Mouse (Mus musculus) cerebellum, adult 2 months (tissue): Measurements from ENCODE around the gene Rgr. TPM values are rescaled to one million over a fixed set of nuclear protein-coding genes. Genes with fewer than 3 reads are reported as not detected.

Experiments used
- DNase-seq, 2 experiments: peaks; one replicate each; pipeline ENCODE4 v3.0.0; 2021
- H3K27ac ChIP-seq: fragments of 200-500 bp; 2 replicates; pipeline ENCODE4 v1.5.1; 2012; ENCODE audit warnings: low read length, control low read depth, inconsistent platforms; ENCODE audit not compliant: insufficient read depth
- H3K27me3 ChIP-seq: fragments of 200-500 bp; 2 replicates; pipeline ENCODE4 v1.6.1; 2012; ENCODE audit warnings: inconsistent platforms, mild to moderate bottlenecking, low read length, moderate library complexity; ENCODE audit not compliant: control insufficient read depth, insufficient read depth
- H3K4me1 ChIP-seq: fragments of 200-500 bp; 2 replicates; pipeline ENCODE4 v1.6.1; 2011; ENCODE audit warnings: low read length; ENCODE audit not compliant: control insufficient read depth, insufficient read depth
- H3K4me3 ChIP-seq: fragments of 200-500 bp; replicated peaks from 2 replicates; pipeline ENCODE3; 2011; ENCODE audit warnings: mild to moderate bottlenecking, low read depth, low read length, control low read depth; ENCODE audit not compliant: insufficient read depth
- CTCF ChIP-seq: fragments of 200-500 bp; IDR thresholded peaks from 2 replicates; pipeline ENCODE4 v1.5.1; 2011; ENCODE audit warnings: low read depth, mild to moderate bottlenecking, control low read depth, low read length, moderate library complexity, borderline replicate concordance; ENCODE audit not compliant: insufficient read depth
- POLR2A ChIP-seq: fragments of 200-500 bp; IDR thresholded peaks from 2 replicates; pipeline ENCODE4 v1.6.1; 2011; ENCODE audit warnings: low read length, control low read depth, borderline replicate concordance; ENCODE audit not compliant: insufficient read depth
- WGBS: fragments of 180-500 bp; shearing (Covaris S2); methylation state at CpG from one replicate; pipeline ENCODE4 v1.1.7; 2018; 5-methylcytosine and 5-hydroxymethylcytosine counted together
- polyA plus RNA-seq: library from polyadenylated mRNA; depleted of rRNA; stranded (reverse); fragments of >200 nt; gene quantifications from 2 replicates; pipeline ENCODE4 v1.2.3, GENCODE M21; 2012

Gene Rgr
- polyA plus RNA-seq, 1 experiment: not detected

DNA sequence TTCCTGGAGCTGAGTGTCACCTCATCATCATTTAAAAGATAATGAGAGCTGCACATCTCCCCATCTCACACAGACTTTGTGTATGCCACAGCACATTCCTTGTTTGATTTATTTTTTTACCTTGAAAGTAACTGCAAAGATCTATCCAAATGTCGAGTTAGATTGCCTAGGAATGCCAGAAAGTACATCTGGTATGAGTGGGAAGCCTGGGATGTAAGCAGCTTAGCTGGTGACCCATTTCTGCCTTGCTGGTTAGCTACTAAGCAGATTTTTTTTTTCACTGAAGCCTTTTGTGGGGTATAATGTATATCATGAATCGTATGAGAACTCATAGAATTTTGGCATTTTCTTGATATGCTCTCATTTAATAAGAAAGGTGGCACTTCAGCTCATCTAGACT is 17.9 kb upstream of the Rgr start:
- TF ChIP-seq CTCF (no peak), POLR2A (no peak)
- H3K4me3 ChIP-seq: no peak overlapping the region
- DNase-seq: no peak
- no peak overlapping the region for H3K27ac ChIP-seq
- no peaks in the 10 kb centered on the region; the same call in 1 of the 2 replicates for H3K27me3 ChIP-seq
- no peaks in the 10 kb centered on the region for H3K4me1 ChIP-seq
- WGBS: 53% methylated on average over 2 of the region's 2 CpGs

- no peak overlapping the region for H3K4me3 ChIP-seq
- TF ChIP-seq POLR2A (no peak), CTCF (no peak)
- WGBS: 41% methylated on average over 2 of the region's 2 CpGs
These were observed 16.1 kb upstream of the Rgr start for GRCm38 (mm10) chr14:37064849-37065248.

DNA sequence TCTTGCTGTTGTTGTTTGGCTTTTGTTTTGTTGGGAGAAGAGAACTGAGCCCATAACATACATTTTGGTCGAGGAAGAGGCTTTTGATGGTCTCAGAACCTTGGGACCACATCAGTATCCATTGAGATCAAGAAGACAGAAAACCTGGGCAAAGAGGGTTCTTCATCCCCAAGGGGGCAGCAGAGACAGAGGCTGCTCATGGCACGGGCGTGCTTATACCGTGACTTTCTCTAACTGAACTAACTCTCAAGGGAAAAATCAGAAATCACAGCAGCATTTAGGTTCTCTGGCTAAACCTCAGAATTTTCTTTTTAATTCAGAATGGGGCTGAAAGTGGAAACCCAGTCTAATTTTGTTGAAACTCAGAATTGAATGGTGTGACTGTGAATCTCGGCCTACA is 14.3 kb downstream of the Rgr start:
- WGBS: 51% methylated on average over 5 of the region's 5 CpGs
- no peak for TF ChIP-seq CTCF

More at GRCm38 (mm10) chr14:37064849-37065248, 16.1 kb upstream of the Rgr start:
- Histone ChIP-seq H3K4me1 (no peaks in the 10 kb centered on the region), H3K27ac (no peak overlapping the region), H3K27me3 (no peaks in the 10 kb centered on the region; the same call in 1 of the 2 replicates)
- no peak for DNase-seq

GRCm38 (mm10) chr14:37033241-37033640 is 15.5 kb downstream of the Rgr start:
- 2% methylated on average over 7 of the region's 7 CpGs for WGBS
- no peak overlapping the region for H3K27ac ChIP-seq
- peak; percentile 98 for TF ChIP-seq CTCF
- no peak for TF ChIP-seq POLR2A
- H3K4me3 ChIP-seq: no peak overlapping the region
- H3K27me3 ChIP-seq: no peaks in the 10 kb centered on the region
- no peaks in the 10 kb centered on the region for H3K4me1 ChIP-seq
- peak; percentile 68 to 80 for DNase-seq

More for the DNA sequence above, 14.3 kb downstream of the Rgr start:
- H3K4me3 ChIP-seq: no peak overlapping the region
- no peak for DNase-seq
- H3K27me3 ChIP-seq: no peaks in the 10 kb centered on the region
- no peaks in the 10 kb centered on the region for H3K4me1 ChIP-seq
- H3K27ac ChIP-seq: no peak overlapping the region

DNA sequence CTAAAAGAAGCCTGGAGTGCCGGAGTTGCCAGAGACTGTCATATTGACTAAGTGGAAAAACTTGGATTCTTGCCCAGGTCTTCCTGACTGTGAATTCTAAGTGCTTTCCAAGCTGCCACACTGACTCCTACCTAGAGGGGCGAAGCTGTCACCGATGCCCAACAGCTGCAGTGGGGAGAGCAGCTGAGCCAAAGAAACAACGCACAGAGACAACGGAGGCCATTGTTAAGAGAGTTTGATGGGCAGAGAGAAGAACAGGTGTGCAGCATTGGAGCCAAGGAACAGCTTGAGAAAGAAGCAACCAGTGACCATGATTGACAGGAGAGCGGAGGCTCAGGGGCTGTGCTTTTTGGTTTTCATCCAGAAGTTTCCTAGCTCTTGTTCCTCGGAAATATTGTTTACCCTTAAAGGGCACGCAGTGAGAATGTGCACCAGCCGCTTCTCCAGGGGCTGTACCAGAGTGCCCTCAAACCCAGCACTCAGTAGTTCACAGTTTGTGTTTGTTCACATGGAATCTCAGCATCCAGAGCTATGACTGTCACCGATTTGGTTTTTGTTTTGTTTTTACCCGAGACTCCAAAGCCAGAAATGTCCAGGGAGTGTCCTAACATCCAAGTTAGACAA is 16.2 kb downstream of the Rgr start:
- no peaks in the 10 kb centered on the region for H3K4me1 ChIP-seq
- TF ChIP-seq CTCF (no peak), POLR2A (no peak)
- 4% methylated on average over 11 of the region's 11 CpGs for WGBS
- H3K4me3 ChIP-seq: no peak overlapping the region
- DNase-seq: peak; percentile 13 to 18
- H3K27me3 ChIP-seq: no peaks in the 10 kb centered on the region
- H3K27ac ChIP-seq: no peak overlapping the region

DNA sequence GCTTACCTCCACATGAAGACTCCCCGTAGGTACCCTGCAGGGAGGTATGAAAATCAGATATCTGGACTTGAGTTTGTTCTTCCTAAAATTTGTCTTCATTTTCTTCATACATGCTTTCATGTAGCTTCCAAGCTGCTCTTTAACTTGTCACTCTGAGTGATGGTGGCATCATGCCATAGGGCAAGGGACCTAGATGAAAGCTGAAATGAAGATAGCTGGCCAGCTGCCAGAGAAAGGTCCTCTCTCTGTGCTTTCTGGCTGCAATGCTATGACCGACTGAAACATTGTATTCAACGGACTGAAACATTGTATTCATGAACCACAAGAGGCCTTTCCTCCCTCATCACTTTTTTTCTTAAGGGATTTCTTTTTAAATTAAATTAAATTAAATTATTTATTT is 20.2 kb downstream of the Rgr start:
- 45% methylated on average over 3 of the region's 3 CpGs for WGBS
- H3K27me3 ChIP-seq: no peaks in the 10 kb centered on the region
- no peaks in the 10 kb centered on the region for H3K4me1 ChIP-seq
- no peak overlapping the region for H3K27ac ChIP-seq
- H3K4me3 ChIP-seq: no peak overlapping the region
- no peak for DNase-seq
- no peak for TF ChIP-seq CTCF
- no peak for TF ChIP-seq POLR2A

DNA sequence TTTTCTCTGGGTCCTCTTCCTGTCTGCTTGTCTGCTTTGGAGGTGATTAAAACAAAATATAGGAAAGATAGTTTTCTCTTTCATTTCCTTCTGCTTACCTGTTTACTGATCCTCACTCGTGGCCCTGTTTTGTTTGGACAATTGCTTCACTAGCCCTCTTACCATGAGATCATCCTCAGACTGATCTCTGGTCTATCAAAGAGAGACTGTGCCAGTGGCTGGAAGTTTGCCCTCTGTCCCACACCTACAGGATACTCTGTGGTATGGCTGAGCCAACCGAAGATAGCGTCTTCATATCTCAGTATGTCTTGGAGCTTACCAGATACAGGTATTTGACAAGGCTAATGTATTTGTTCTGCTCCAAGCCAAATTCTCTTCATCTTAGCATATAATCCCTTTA is 20.8 kb downstream of the Rgr start:
- WGBS: 41% methylated on average over 3 of the region's 3 CpGs
- TF ChIP-seq CTCF (no peak), POLR2A (no peak)
- H3K4me1 ChIP-seq: no peaks in the 10 kb centered on the region
- H3K4me3 ChIP-seq: no peak overlapping the region
- no peak for DNase-seq
- H3K27me3 ChIP-seq: no peaks in the 10 kb centered on the region
- no peak overlapping the region for H3K27ac ChIP-seq

DNA sequence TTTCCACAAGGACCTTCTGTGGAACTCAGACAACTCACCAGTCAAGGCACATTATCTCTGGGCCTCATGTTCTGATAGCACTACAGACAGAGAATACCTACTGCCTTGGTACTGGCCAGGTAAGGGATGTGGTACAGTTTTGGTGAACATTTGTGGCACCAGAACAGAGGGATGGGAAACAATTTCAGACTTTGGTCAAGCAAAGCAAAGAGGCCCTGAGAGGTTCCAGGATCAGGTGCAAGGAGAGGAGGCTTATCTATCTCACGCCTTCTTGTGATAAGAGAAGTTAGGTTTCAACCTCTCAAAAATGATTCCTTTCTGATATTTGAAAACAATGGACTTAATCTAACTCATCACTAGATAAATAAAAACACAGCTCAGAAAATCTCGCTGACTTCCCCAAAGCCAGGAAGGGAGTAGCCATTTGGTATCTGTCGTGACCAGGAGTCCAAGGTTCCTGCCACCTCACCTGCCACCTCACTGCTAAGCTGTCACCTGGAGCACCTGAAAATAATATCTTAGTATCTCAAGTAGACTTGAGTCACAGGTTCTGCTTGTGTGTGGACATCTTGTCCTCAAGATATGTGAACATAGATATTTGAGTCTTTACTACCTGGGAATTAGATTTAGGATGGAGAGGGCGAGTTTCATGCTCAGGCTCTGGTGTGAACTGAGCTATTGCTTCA is 21.4 kb downstream of the Rgr start:
- no peaks in the 10 kb centered on the region for H3K4me1 ChIP-seq
- H3K27me3 ChIP-seq: no peaks in the 10 kb centered on the region
- TF ChIP-seq CTCF (no peak), POLR2A (no peak)
- DNase-seq: no peak
- H3K27ac ChIP-seq: no peak overlapping the region
- H3K4me3 ChIP-seq: no peak overlapping the region
- WGBS: 93% methylated on average over 4 of the region's 4 CpGs
